8 mouse cellular contexts compared by ENCODE assay signal in genomic region chr14:48358487-48359159, GRCm38 (mm10).
DNase-seq lines count a peak whose midpoint lies in the region; ATAC-seq and TF ChIP-seq lines count a peak whose summit lies in the region.

No protein-coding gene starts in this region.

- no peaks in the 10 kb centered on the region for H3K36me3 ChIP-seq in kidney, embryonic 16.5 days (ENCODE audit: insufficient read depth, low read length)
- no peaks in the 10 kb centered on the region for H3K36me3 ChIP-seq in hindbrain, embryonic 16.5 days (ENCODE audit: control insufficient read depth, insufficient read depth, low read length)
- no peaks in the 10 kb centered on the region for H3K36me3 ChIP-seq in lung, embryonic 16.5 days (ENCODE audit: control insufficient read depth, insufficient read depth, low read length)
- H3K36me3 ChIP-seq in stomach, postnatal 0 days (ENCODE audit: control insufficient read depth, insufficient read depth, low read length) = no peaks in the 10 kb centered on the region

- no peak overlapping the region for H3K4me2 ChIP-seq in kidney, embryonic 16.5 days (replicated peaks; ENCODE audit: low read depth, low read length)
- no peak overlapping the region for H3K4me2 ChIP-seq in hindbrain, embryonic 16.5 days (ENCODE audit: low read length)
- no peak overlapping the region for H3K4me2 ChIP-seq in lung, embryonic 16.5 days (ENCODE audit: low read depth, low read length)
- H3K4me2 ChIP-seq in stomach, postnatal 0 days (replicated peaks; ENCODE audit: low read depth) = no peak overlapping the region

- no peaks in the 10 kb centered on the region for H3K9me3 ChIP-seq in kidney, embryonic 16.5 days (ENCODE audit: low read length)
- no peaks in the 10 kb centered on the region for H3K9me3 ChIP-seq in hindbrain, embryonic 16.5 days (ENCODE audit: control insufficient read depth, low read length)
- H3K9me3 ChIP-seq in lung, embryonic 16.5 days (ENCODE audit: control insufficient read depth, low read length) = no peaks in the 10 kb centered on the region
- H3K9me3 ChIP-seq in stomach, postnatal 0 days (ENCODE audit: control insufficient read depth, low read length) = no peaks in the 10 kb centered on the region

- no peaks in the 10 kb centered on the region for H3K4me1 ChIP-seq in kidney, embryonic 16.5 days (ENCODE audit: insufficient read depth, low read length)
- H3K4me1 ChIP-seq in hindbrain, embryonic 16.5 days (ENCODE audit: control insufficient read depth, insufficient read depth, low read depth, low read length) = no peaks in the 10 kb centered on the region
- H3K4me1 ChIP-seq in lung, embryonic 16.5 days (replicated peaks; ENCODE audit: control insufficient read depth, insufficient read depth, low read length) = no peaks in the 10 kb centered on the region
- no peaks in the 10 kb centered on the region for H3K4me1 ChIP-seq in stomach, postnatal 0 days (replicated peaks; ENCODE audit: control insufficient read depth, insufficient read depth)

- no peak for TF ChIP-seq EP300 in stomach, postnatal 0 days (optimal IDR thresholded peaks at IDR 0.05)

- peak; percentile 87 for TF ChIP-seq CTCF in stomach, postnatal 0 days (IDR thresholded peaks at IDR 0.05; ENCODE audit: low read depth)

- ATAC-seq in kidney, embryonic 16.5 days (ENCODE audit: low FRiP score, low TSS enrichment) = no peak
- peak; percentile 86 for ATAC-seq in hindbrain, embryonic 16.5 days
- ATAC-seq in lung, embryonic 16.5 days (ENCODE audit: low read depth) = peak; percentile 45; the same call in 1 of the 2 replicates
- ATAC-seq in stomach, postnatal 0 days (ENCODE audit: low FRiP score, low TSS enrichment) = no peak

- 35% methylated on average over 12 of the region's 12 CpGs for WGBS in kidney, embryonic 16.5 days
- 45% methylated on average over 12 of the region's 12 CpGs for WGBS in hindbrain, embryonic 16.5 days
- 33% methylated on average over 12 of the region's 12 CpGs for WGBS in lung, embryonic 16.5 days
- WGBS in stomach, postnatal 0 days = 42% methylated on average over 12 of the region's 12 CpGs

- no peak overlapping the region for H3K4me3 ChIP-seq in kidney, embryonic 16.5 days (ENCODE audit: low read length)
- H3K4me3 ChIP-seq in hindbrain, embryonic 16.5 days (ENCODE audit: low read length) = no peak overlapping the region
- H3K4me3 ChIP-seq in lung, embryonic 16.5 days (ENCODE audit: low read length) = no peak overlapping the region
- no peak overlapping the region for H3K4me3 ChIP-seq in stomach, postnatal 0 days (ENCODE audit: low read depth, low read length)

- H3K27me3 ChIP-seq in kidney, embryonic 16.5 days (ENCODE audit: insufficient read depth, low read length) = no peaks in the 10 kb centered on the region
- no peaks in the 10 kb centered on the region for H3K27me3 ChIP-seq in hindbrain, embryonic 16.5 days (replicated peaks; ENCODE audit: control insufficient read depth, insufficient read depth, low read length)
- no peaks in the 10 kb centered on the region for H3K27me3 ChIP-seq in lung, embryonic 16.5 days (ENCODE audit: control insufficient read depth, insufficient read depth, low read depth, low read length)
- H3K27me3 ChIP-seq in stomach, postnatal 0 days (ENCODE audit: control insufficient read depth, insufficient read depth, low read length) = no peaks in the 10 kb centered on the region

- H3K9ac ChIP-seq in kidney, embryonic 16.5 days (replicated peaks; ENCODE audit: low read length) = no peak overlapping the region
- no peak overlapping the region for H3K9ac ChIP-seq in hindbrain, embryonic 16.5 days (ENCODE audit: low read depth, low read length)
- H3K9ac ChIP-seq in lung, embryonic 16.5 days (ENCODE audit: low read length) = no peak overlapping the region
- H3K9ac ChIP-seq in stomach, postnatal 0 days (ENCODE audit: low read length) = no peak overlapping the region

- peak; percentile 30 for DNase-seq in kidney, adult 18-20 months
- peak; percentile 78 for DNase-seq in NIH3T3 (ENCODE audit: low read depth)
- DNase-seq in cerebellum, postnatal 36 days = peak; percentile 43 to 65
- no peak for DNase-seq in stomach, postnatal 0 days (ENCODE audit: low spot score)
- no peak for DNase-seq in urinary bladder, postnatal 25 days (ENCODE audit: low spot score)

- H3K27ac ChIP-seq in kidney, embryonic 16.5 days (ENCODE audit: low read length) = no peak overlapping the region
- H3K27ac ChIP-seq in hindbrain, embryonic 16.5 days (ENCODE audit: low read depth, low read length) = no peak overlapping the region
- no peak overlapping the region for H3K27ac ChIP-seq in lung, embryonic 16.5 days (ENCODE audit: low read length)
- no peak overlapping the region for H3K27ac ChIP-seq in stomach, postnatal 0 days (replicated peaks)

Comparison
In these comparisons a context has a peak if more than half of its experiments do, and no peak if none do; other contexts are left out.
1. DNase-seq: peak in kidney, adult 18-20 months (single experiment), NIH3T3 (single experiment) and cerebellum, postnatal 36 days (2 of 2); none in stomach, postnatal 0 days (single experiment) and urinary bladder, postnatal 25 days (single experiment).
2. ATAC-seq: peak in hindbrain, embryonic 16.5 days (single experiment) and lung, embryonic 16.5 days (single experiment); none in kidney, embryonic 16.5 days (single experiment) and stomach, postnatal 0 days (single experiment).